Mouse (Mus musculus) MEL (cell line): ENCODE data around the gene Hist1h3e.

Experiments
- CTCF ChIP-seq, 3 experiments: IDR thresholded peaks in 2 of 3; conservative IDR thresholded peaks in 1 of 3; 2 replicates each; pipeline ENCODE4 v1.5.1; 2011 to 2012; ENCODE audit warnings: low read length in 3 of 3, low read depth in 2 of 3, mild to moderate bottlenecking in 2 of 3, improper control_type of control experiment in 1 of 3, inconsistent platforms in 1 of 3, mixed read lengths in 1 of 3, moderate library complexity in 1 of 3; ENCODE audit not compliant: control insufficient read depth in 1 of 3, insufficient read depth in 1 of 3, poor library complexity in 1 of 3, severe bottlenecking in 1 of 3
- ETS1 ChIP-seq: IDR thresholded peaks from 2 replicates; pipeline ENCODE4 v1.6.1; 2012; ENCODE audit warnings: low read depth, mild to moderate bottlenecking, inconsistent platforms, low read length, improper control_type of control experiment, moderate library complexity
- GATA1 ChIP-seq: IDR thresholded peaks from 2 replicates; pipeline ENCODE4 v1.6.1; 2011; ENCODE audit warnings: low read depth, low read length, improper control_type of control experiment
- MAX ChIP-seq: IDR thresholded peaks from 2 replicates; pipeline ENCODE4 v1.6.1; 2011; ENCODE audit warnings: low read length, improper control_type of control experiment
- MEF2A ChIP-seq: IDR thresholded peaks from 2 replicates; pipeline ENCODE4 v1.6.1; 2014; ENCODE audit warnings: low read depth, mild to moderate bottlenecking, inconsistent platforms, low read length, improper control_type of control experiment; ENCODE audit not compliant: poor library complexity, insufficient replicate concordance, severe bottlenecking; ENCODE audit errors: extremely low read depth
- POLR2A ChIP-seq, 2 experiments: IDR thresholded peaks; 2 replicates each; pipeline ENCODE4 v1.6.1; 2011 to 2012; ENCODE audit warnings: low read length in 2 of 2, mild to moderate bottlenecking in 2 of 2, control low read depth in 1 of 2, improper control_type of control experiment in 1 of 2, low read depth in 1 of 2, moderate library complexity in 1 of 2; ENCODE audit not compliant: control insufficient read depth in 1 of 2, insufficient read depth in 1 of 2, poor library complexity in 1 of 2
- RAD21 ChIP-seq: IDR thresholded peaks from 2 replicates; pipeline ENCODE4 v1.6.1; 2011; ENCODE audit warnings: mild to moderate bottlenecking, low read depth, low read length, improper control_type of control experiment
- TCF12 ChIP-seq: IDR thresholded peaks from 2 replicates; pipeline ENCODE4 v1.6.1; 2014; ENCODE audit warnings: low read depth, mild to moderate bottlenecking, inconsistent platforms, low read length, improper control_type of control experiment, moderate library complexity
- USF2 ChIP-seq, 2 experiments: IDR thresholded peaks; 2 replicates each; pipeline ENCODE4 v1.6.1; 2011 to 2012; ENCODE audit warnings: improper control_type of control experiment in 2 of 2, low read length in 2 of 2, borderline replicate concordance in 1 of 2, inconsistent platforms in 1 of 2, low read depth in 1 of 2, mild to moderate bottlenecking in 1 of 2; ENCODE audit not compliant: insufficient read depth in 1 of 2

DNA sequence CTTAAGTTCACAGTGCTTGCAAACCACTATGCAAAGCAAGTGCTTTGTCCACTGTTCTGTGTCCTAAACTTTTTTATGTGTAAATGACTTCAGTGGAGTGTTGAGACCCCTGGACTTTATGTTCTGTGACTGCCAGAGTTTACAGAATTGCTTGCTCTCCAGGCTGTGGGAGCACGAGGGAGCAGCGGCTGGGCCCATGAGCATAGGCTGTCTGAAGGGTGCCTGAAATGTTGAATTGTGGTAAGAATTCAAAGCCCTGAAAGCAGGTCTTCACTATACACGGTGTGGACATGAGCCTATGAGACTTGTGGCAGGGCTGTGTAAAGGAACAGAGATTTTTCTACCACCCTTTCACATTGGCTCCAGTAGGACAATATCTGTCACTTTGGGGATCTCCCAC is 49.5 kb upstream of the Hist1h3e start:
- TF ChIP-seq TCF12, result no peak
- no peak for TF ChIP-seq MEF2A
- TF ChIP-seq CTCF (IDR thresholded peaks at IDR 0.05 in 2 of 3, conservative IDR thresholded peaks at IDR 0.05 in 1 of 3; ENCODE audit: control insufficient read depth in 1 of 3, insufficient read depth in 1 of 3, low read depth in 2 of 3, low read length in 3 of 3, poor library complexity in 1 of 3, severe bottlenecking in 1 of 3), result no peak
- no peak for TF ChIP-seq RAD21
- TF ChIP-seq POLR2A (IDR thresholded peaks at IDR 0.05; ENCODE audit: control insufficient read depth in 1 of 2, insufficient read depth in 1 of 2, low read depth in 1 of 2, low read length in 2 of 2, poor library complexity in 1 of 2), result no peak
- no peak for TF ChIP-seq USF2 (IDR thresholded peaks at IDR 0.05; ENCODE audit: borderline replicate concordance in 1 of 2, insufficient read depth in 1 of 2, low read depth in 1 of 2, low read length in 2 of 2)
- TF ChIP-seq MAX, result no peak
- TF ChIP-seq ETS1, result no peak
- no peak for TF ChIP-seq GATA1
